Mouse (Mus musculus): Measurements from ENCODE around the gene Gm21860. TPM values are rescaled to one million over a fixed set of nuclear protein-coding genes. Genes with fewer than 3 reads are reported as not detected.
"Not testable (repeated sequence)": the region's sequence is repeated elsewhere in the genome, so short reads cannot be mapped to it uniquely, and the experiment has no call there.

The Gm21860 gene
- polyA plus RNA-seq, 3 experiments from 2014 or later = not detected

- not testable (repeated sequence) for ATAC-seq
Observed at GRCm38 (mm10) chrY:90731593-90731955, 23.0 kb downstream of the Gm21860 start.

- not testable (repeated sequence) for ATAC-seq
Observed at GRCm38 (mm10) chrY:90730908-90731592, 23.6 kb downstream of the Gm21860 start.

- not testable (repeated sequence) for ATAC-seq
Observed at GRCm38 (mm10) chrY:90729816-90730303, 24.8 kb downstream of the Gm21860 start.

GRCm38 (mm10) chrY:90728905-90729256 is 25.7 kb downstream of the Gm21860 start:
- not testable (repeated sequence) for ATAC-seq

DNA sequence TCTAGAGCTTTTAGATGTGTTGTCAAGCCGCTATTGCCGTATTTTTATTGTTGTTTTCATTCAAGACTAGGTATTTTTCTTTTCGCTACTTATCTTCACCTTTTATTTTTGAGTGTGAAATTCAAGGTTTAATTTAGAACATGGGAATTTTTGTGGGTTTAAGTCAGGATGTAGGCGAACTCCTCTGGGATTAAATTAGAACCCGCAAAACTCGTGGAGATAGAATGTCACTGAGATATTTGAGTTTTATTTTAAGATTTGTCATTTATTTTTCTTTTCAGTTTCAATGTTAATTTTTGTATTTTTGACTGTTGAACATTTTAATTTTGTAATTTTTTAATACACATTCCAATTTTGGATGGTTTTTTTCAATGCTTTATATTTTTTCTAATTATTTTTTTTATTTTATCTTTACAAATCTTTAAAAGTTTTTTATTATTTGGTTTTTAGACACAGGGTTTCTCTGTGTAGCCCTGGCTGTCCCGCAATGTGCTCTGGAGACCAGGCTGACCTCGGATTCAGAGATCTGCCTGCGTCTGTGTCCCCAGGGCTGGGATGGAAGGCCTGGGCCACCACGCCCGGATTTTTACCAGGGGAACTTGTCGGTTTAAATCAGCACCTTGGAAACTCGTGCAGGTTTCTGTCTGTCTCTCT is 26.2 kb downstream of the Gm21860 start:
- ATAC-seq = not testable (repeated sequence)

DNA sequence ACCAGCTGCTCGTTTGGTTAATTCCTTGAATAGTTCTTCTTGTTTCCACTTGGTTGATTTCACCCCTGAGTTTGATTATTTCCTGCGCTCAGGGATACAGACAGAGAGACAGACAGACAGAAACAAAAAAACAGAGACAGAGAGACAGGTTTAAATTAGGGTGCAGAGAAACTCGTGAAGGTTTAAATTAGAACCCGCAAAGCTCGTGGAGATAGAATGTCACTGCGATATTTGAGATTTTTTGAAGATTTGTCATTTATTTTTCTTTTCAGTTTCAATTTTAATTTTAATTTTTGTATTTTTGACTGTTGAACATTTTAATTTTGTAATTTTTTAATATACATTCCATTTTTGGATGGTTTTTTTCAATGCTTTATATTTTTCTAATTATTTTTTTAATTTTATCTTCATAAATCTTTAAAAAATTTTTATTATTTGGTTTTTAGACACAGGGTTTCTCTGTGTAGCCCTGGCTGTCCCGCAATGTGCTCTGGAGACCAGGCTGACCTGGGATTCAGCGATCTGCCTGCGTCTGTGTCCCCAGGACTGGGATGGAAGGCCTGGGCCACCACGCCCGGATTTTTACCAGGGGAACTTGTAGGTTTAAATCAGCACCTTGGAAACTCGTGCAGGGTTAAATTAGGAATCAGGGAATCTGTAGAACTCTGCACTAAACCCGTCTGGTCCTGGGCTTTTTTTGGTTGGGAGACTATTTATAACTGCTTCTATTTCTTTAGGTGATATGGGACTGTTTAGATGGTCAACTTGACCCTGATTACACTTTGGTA is 27.3 kb downstream of the Gm21860 start:
- not testable (repeated sequence) for ATAC-seq

DNA sequence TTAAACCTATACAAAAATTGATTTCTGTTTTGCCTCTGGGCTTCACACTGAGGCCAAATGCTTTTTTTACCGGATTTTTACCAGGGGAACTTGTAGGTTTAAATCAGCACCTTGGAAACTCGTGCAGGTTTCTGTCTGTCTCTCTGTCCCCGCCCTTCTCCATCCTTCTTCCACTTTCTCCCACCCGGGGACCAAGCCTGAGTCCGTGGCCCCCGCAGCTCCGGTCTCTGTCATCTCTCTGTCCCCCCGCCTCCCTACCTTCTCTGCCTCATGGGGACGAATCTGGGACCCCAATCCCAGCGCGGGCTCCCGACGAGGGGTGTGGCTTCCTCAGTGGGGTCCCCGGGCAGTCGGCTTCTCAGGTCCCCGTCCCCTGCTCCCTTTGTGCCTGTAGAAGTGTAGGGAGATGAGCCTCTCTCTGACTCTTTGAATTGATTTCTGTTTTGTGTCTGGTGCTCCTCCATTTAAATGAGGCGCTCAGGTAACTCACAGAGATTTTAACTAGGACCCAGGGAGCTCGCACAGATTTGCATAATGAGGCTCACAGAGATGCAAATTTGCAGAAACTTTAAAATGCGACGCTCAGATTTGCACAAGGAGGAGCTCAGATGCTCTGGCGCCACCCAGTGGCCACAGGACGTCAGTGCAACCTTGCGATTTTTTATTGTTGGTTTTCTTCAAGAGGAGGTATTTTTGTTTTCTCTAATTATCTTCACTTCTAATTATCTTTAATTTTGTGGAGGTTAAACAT is 28.7 kb downstream of the Gm21860 start:
- not testable (repeated sequence) for ATAC-seq

- not testable (repeated sequence) for ATAC-seq
Observed at GRCm38 (mm10) chrY:90725166-90725565, 29.5 kb downstream of the Gm21860 start.

DNA sequence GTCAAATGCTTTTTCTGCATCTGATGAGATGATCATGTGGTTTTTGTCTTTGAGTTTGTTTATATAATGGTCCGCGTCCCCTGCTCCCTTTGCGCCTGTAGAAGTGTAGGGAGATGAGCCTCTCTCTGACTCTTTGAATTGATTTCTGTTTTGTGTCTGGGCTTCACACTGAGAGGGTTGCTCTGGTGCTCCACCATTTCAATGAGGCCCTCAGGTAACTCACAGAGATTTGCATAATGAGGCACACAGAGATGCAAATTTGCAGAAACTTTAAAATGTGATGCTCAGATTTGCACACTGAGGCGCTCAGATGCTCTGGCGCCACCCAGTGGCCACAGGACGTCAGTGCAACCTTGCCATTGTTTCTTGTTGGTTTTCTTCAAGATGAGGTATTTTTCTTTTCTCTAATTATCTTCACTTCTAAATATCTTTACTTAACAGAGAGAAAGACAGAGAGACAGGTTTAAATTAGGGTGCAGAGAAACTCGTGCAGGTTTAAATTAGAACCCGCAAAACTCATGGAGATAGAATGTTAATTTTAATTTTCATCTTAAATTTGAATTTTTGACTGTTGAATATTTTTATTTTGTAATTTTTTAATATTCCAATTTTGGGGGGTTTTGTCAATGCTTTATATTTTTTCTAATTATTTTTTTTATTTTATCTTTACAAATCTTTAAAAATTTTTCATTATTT is 30.5 kb downstream of the Gm21860 start:
- not testable (repeated sequence) for ATAC-seq

DNA sequence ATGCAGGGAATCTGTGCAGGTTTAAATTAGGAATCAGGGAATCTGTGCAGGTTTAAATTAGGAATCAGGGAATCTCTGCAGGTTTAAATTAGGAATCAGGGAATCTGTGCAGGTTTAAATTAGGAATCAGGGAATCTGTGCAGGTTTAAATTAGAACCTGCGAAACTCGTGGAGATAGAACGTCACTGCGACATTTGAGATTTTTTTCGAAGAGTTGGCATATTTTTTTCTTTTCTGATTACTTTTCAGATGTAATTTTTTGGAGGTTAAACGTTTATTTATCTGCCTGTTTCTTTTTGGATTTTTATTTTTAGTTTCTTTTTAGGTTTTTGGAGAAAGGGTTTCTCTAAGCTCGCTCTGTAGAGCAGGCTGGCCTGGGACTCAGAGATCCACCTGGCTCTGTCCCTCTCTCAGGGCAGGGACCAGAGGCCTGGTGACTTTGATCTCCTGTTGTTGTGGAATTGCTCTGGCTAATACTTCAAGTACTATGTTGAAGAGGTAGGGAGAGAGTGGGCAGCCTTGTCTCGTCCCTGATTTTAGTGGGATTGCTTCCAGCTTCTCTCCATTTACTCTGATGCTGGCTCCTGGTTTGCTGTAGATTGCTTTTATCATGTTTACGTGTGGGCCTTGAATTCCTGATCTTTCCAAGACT is 31.2 kb downstream of the Gm21860 start:
- not testable (repeated sequence) for ATAC-seq

DNA sequence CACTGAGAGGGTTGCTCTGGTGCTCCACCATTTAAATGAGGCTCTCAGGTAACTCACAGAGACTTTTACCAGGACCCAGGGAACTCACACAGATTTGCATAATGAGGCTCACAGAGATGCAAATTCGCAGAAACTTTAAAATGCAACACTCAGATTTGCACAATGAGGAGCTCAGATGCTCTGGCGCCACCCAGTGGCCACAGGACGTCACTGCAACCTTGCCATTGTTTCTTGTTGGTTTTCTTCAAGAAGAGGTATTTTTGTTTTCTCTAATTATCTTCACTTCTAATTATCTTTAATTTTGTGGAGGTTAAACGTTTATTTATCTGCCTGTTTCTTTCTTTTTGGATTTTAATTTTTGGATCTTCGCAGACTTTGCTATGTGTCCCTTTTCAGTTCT is 34.1 kb downstream of the Gm21860 start:
- ATAC-seq = not testable (repeated sequence)

- not testable (repeated sequence) for ATAC-seq
Observed at GRCm38 (mm10) chrY:90719403-90720232, 35.0 kb downstream of the Gm21860 start.

DNA sequence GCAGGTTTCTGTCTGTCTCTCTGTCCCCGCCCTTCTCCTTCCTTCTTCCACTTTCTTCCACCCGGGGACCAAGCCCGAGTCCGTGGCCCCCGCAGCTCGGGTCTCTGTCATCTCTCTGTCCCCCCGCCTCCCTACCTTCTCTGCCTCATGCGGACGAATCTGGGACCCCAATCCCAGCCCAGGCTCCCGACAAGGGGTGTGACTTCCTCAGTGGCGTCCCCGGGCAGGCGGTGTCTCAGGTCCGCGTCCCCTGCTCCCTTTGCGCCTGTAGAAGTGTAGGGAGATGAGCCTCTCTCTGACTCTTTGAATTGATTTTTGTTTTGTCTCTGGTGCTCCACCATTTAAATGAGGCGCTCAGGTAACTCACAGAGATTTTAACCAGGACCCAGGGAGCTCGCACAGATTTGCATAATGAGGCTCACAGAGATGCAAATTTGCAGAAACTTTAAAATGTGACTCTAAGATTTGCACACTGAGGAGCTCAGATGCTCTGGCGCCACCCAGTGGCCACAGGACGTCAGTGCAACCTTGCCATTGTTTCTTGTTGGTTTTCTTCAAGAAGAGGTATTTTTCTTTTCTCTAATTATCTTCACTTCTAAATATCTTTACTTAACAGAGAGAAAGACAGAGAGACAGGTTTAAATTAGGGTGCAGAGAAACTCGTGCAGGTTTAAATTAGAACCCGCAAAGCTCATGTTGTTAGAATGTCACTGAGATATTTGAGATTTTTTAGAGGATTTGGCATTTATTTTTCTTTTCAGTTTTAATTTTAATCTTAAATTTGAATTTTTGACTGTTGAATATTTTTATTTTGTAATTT is 35.8 kb downstream of the Gm21860 start:
- ATAC-seq = peak; percentile 41

GRCm38 (mm10) chrY:90718021-90718420 is 36.6 kb downstream of the Gm21860 start:
- not testable (repeated sequence) for ATAC-seq

DNA sequence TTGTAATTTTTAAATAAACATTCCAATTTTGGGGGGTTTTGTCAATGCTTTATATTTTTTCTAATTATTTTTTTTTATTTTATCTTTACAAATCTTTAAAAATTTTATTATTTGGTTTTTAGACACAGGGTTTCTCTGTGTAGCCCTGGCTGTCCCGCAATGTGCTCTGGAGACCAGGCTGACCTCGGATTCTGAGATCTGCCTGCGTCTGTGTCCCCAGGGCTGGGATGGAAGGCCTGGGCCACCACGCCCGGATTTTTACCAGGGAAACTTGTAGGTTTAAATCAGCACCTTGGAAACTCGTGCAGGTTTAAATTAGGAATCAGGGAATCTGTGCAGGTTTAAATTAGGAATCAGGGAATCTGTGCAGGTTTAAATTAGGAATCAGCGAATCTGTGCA is 37.1 kb downstream of the Gm21860 start:
- ATAC-seq = not testable (repeated sequence)

All from inflammation-experienced regulatory T-cells, adult 6 months (primary cell).